Mouse (Mus musculus) spleen, adult 2 months (tissue): Measurements from ENCODE around the gene Bcam.

Experiments
- CTCF ChIP-seq: fragments of 200-500 bp; IDR thresholded peaks from 2 replicates; pipeline ENCODE4 v1.5.1; 2011; ENCODE audit warnings: mild to moderate bottlenecking, inconsistent platforms; ENCODE audit not compliant: insufficient read depth, insufficient read length, insufficient replicate concordance; ENCODE audit errors: extremely low read depth
- POLR2A ChIP-seq: fragments of 200-500 bp; IDR thresholded peaks from 2 replicates; pipeline ENCODE4 v1.6.1; 2011; ENCODE audit warnings: low read depth, low read length, inconsistent platforms

GRCm38 (mm10) chr7:19760021-19760420, 10.8 kb downstream of the Bcam start:
- TF ChIP-seq CTCF = no peak
- TF ChIP-seq POLR2A = no peak
